Mouse (Mus musculus) G1E-ER4 (cell line): Measurements from ENCODE around the gene Gm17509. TPM values are rescaled to one million over a fixed set of nuclear protein-coding genes. Genes with fewer than 3 reads are reported as not detected.

Source experiments
- GATA1 ChIP-seq: IDR thresholded peaks from one replicate; pipeline ENCODE4 v1.8.0; 2012; ENCODE audit warnings: low read length, inconsistent platforms
- polyA plus RNA-seq: library from polyadenylated mRNA; stranded (reverse); fragments of >175 nt; gene quantifications from 2 replicates; pipeline ENCODE4 v1.2.3, GENCODE M21; 2012

The Gm17509 gene
- polyA plus RNA-seq, 1 experiment, result not detected

- no peak for TF ChIP-seq GATA1
Observed at GRCm38 (mm10) chr13:117218092-117218491, 2.8 kb downstream of the Gm17509 start.

- TF ChIP-seq GATA1, result no peak
Observed at GRCm38 (mm10) chr13:117217621-117218020, 3.3 kb downstream of the Gm17509 start.

- no peak for TF ChIP-seq GATA1
Observed at GRCm38 (mm10) chr13:117216752-117217363, 4.0 kb downstream of the Gm17509 start.

- no peak for TF ChIP-seq GATA1
Observed at GRCm38 (mm10) chr13:117216126-117216525, 4.7 kb downstream of the Gm17509 start.

GRCm38 (mm10) chr13:117215481-117215880 is 5.4 kb downstream of the Gm17509 start:
- TF ChIP-seq GATA1, result no peak

- TF ChIP-seq GATA1, result no peak
Observed at GRCm38 (mm10) chr13:117211386-117211875, 9.4 kb downstream of the Gm17509 start.

GRCm38 (mm10) chr13:117208236-117208635 is 12.6 kb downstream of the Gm17509 start, which contains the start of gene Emb:
Emb (plus strand) TSS chr13:117208536.
- no peak for TF ChIP-seq GATA1

- TF ChIP-seq GATA1, result no peak
Observed at GRCm38 (mm10) chr13:117206066-117206465, 14.8 kb downstream of the Gm17509 start.

- TF ChIP-seq GATA1, result no peak
Observed at GRCm38 (mm10) chr13:117204685-117205084, 16.2 kb downstream of the Gm17509 start.

- no peak for TF ChIP-seq GATA1
Observed at GRCm38 (mm10) chr13:117202755-117203471, 18.0 kb downstream of the Gm17509 start.

GRCm38 (mm10) chr13:117198402-117199083 is 22.3 kb downstream of the Gm17509 start:
- TF ChIP-seq GATA1, result no peak

- TF ChIP-seq GATA1, result no peak
Observed at GRCm38 (mm10) chr13:117197666-117198065, 23.2 kb downstream of the Gm17509 start.

- TF ChIP-seq GATA1, result no peak
Observed at GRCm38 (mm10) chr13:117195569-117196495, 25.0 kb downstream of the Gm17509 start.

GRCm38 (mm10) chr13:117193422-117193983 is 27.4 kb downstream of the Gm17509 start:
- TF ChIP-seq GATA1, result no peak

GRCm38 (mm10) chr13:117192161-117192560 is 28.7 kb downstream of the Gm17509 start:
- no peak for TF ChIP-seq GATA1

GRCm38 (mm10) chr13:117185329-117185728 is 35.5 kb downstream of the Gm17509 start:
- no peak for TF ChIP-seq GATA1
